Mouse (Mus musculus): Measurements from ENCODE around the gene Gm2832. TPM values are rescaled to one million over a fixed set of nuclear protein-coding genes. Genes with fewer than 3 reads are reported as not detected.
"Not testable (repeated sequence)": the region's sequence is repeated elsewhere in the genome, so short reads cannot be mapped to it uniquely, and the experiment has no call there.

Gene Gm2832
- polyA plus RNA-seq (2012; ENCODE audit: insufficient read depth, low replicate concordance) = not detected in 2 replicates

- H3K27me3 ChIP-seq (replicated peaks); H3K36me3 ChIP-seq (replicated peaks; ENCODE audit: low read length); H3K9me3 ChIP-seq; H3K4me1 ChIP-seq; H3K4me3 ChIP-seq (replicated peaks): not testable (repeated sequence)
These were observed at the start of gene Gm2832 for GRCm38 (mm10) chr14:41278505-41278904. TSS of gene Gm2832 (plus strand) at chr14:41278805.

GRCm38 (mm10) chr14:41263296-41263695 lies 15.3 kb upstream of the Gm2832 start:
- not testable (repeated sequence) for H3K9me3 ChIP-seq; H3K4me1 ChIP-seq; H3K27me3 ChIP-seq (replicated peaks); H3K36me3 ChIP-seq (replicated peaks; ENCODE audit: low read length); H3K4me3 ChIP-seq (replicated peaks)

GRCm38 (mm10) chr14:41263853-41264755 lies 14.5 kb upstream of the Gm2832 start:
- not testable (repeated sequence) for H3K4me1 ChIP-seq; H3K36me3 ChIP-seq (replicated peaks; ENCODE audit: low read length); H3K9me3 ChIP-seq; H3K27me3 ChIP-seq (replicated peaks); H3K4me3 ChIP-seq (replicated peaks)

- not testable (repeated sequence) for H3K4me3 ChIP-seq (replicated peaks); H3K27me3 ChIP-seq (replicated peaks); H3K4me1 ChIP-seq; H3K36me3 ChIP-seq (replicated peaks; ENCODE audit: low read length); H3K9me3 ChIP-seq
These were observed 13.6 kb upstream of the Gm2832 start for GRCm38 (mm10) chr14:41264756-41265566.

GRCm38 (mm10) chr14:41285965-41286364 lies 7.4 kb downstream of the Gm2832 start:
- H3K27me3 ChIP-seq (replicated peaks); H3K4me1 ChIP-seq; H3K9me3 ChIP-seq; H3K4me3 ChIP-seq (replicated peaks); H3K36me3 ChIP-seq (replicated peaks; ENCODE audit: low read length): not testable (repeated sequence)

Other genes with a start within 250 kb of the Gm2832 start
- gene Dydc2, start 209.6 kb upstream of the Gm2832 start, polyA plus RNA-seq (2012; ENCODE audit: insufficient read depth, low replicate concordance) = not detected in 2 replicates
- gene Dydc1, start 205.9 kb upstream of the Gm2832 start, polyA plus RNA-seq (2012; ENCODE audit: insufficient read depth, low replicate concordance) = not detected in 2 replicates
- not detected in 2 replicates for gene Mat1a, start 173.8 kb upstream of the Gm2832 start, polyA plus RNA-seq (2012; ENCODE audit: insufficient read depth, low replicate concordance)
- not detected in 2 replicates for gene Sftpa1, start 147.0 kb upstream of the Gm2832 start, polyA plus RNA-seq (2012; ENCODE audit: insufficient read depth, low replicate concordance)
- not detected in 2 replicates for gene Mbl1, start 127.3 kb upstream of the Gm2832 start, polyA plus RNA-seq (2012; ENCODE audit: insufficient read depth, low replicate concordance)
- gene Sftpd, start 93.7 kb upstream of the Gm2832 start, polyA plus RNA-seq (2012; ENCODE audit: insufficient read depth, low replicate concordance) = not detected in 2 replicates
- gene Gm5798, start 69.8 kb downstream of the Gm2832 start, polyA plus RNA-seq (2012; ENCODE audit: insufficient read depth, low replicate concordance) = not detected in 2 replicates
- not detected in 2 replicates for gene Gm7945, start 107.6 kb downstream of the Gm2832 start, polyA plus RNA-seq (2012; ENCODE audit: insufficient read depth, low replicate concordance)
- not detected in 2 replicates for gene Gm6482, start 129.5 kb downstream of the Gm2832 start, polyA plus RNA-seq (2012; ENCODE audit: insufficient read depth, low replicate concordance)
- not detected in 2 replicates for gene Gm7954, start 174.7 kb downstream of the Gm2832 start, polyA plus RNA-seq (2012; ENCODE audit: insufficient read depth, low replicate concordance)
- gene Gm3486, start 210.7 kb downstream of the Gm2832 start, polyA plus RNA-seq (2012; ENCODE audit: insufficient read depth, low replicate concordance) = not detected in 2 replicates

All from megakaryocyte, embryonic 14.5 days (primary cell).